Mouse (Mus musculus) heart, embryonic 13.5 days (tissue): ENCODE results near the gene 3110009E18Rik. TPM values are rescaled to one million over a fixed set of nuclear protein-coding genes. Genes with fewer than 3 reads are reported as not detected.
"Not testable (repeated sequence)": the region's sequence is repeated elsewhere in the genome, so short reads cannot be mapped to it uniquely, and the experiment has no call there.

ENCODE experiments used
- ATAC-seq: fragments of 200-750 bp; cut with Nextera tagmentation; 2 replicates; pipeline ENCODE4 v1.8.0; 2017; ENCODE audit warnings: moderate TSS enrichment; ENCODE audit not compliant: insufficient number of reproducible peaks, low FRiP score, low TSS enrichment; ENCODE audit errors: extremely low read depth
- H3K27ac ChIP-seq: fragments of 300-500 bp; sonication (generic); replicated peaks from 2 replicates; pipeline ENCODE4 v1.5.1; 2015; ENCODE audit warnings: moderate library complexity, mild to moderate bottlenecking, inconsistent platforms
- H3K27me3 ChIP-seq: fragments of 300-500 bp; sonication (generic); replicated peaks from 2 replicates; pipeline ENCODE4 v1.6.1; 2015; ENCODE audit warnings: mild to moderate bottlenecking, inconsistent platforms
- H3K36me3 ChIP-seq: fragments of 300-500 bp; sonication (generic); 2 replicates; pipeline ENCODE4 v1.6.1; 2015; ENCODE audit warnings: mild to moderate bottlenecking, inconsistent platforms
- H3K4me1 ChIP-seq: fragments of 300-500 bp; sonication (generic); 2 replicates; pipeline ENCODE4 v1.6.1; 2015; ENCODE audit warnings: inconsistent platforms
- H3K4me2 ChIP-seq: fragments of 300-500 bp; sonication (generic); 2 replicates; pipeline ENCODE4 v1.6.1; 2015; ENCODE audit warnings: inconsistent platforms, mild to moderate bottlenecking, moderate library complexity
- H3K4me3 ChIP-seq: fragments of 300-500 bp; sonication (generic); 2 replicates; pipeline ENCODE4 v1.5.1; 2015; ENCODE audit warnings: moderate library complexity, mild to moderate bottlenecking, inconsistent platforms
- H3K9ac ChIP-seq: fragments of 300-500 bp; sonication (generic); 2 replicates; pipeline ENCODE4 v1.6.1; 2015; ENCODE audit warnings: inconsistent platforms, mild to moderate bottlenecking, moderate library complexity
- H3K9me3 ChIP-seq: fragments of 300-500 bp; sonication (generic); 2 replicates; pipeline ENCODE4 v1.6.1; 2016; ENCODE audit warnings: inconsistent platforms
- WGBS: fragments of 180-500 bp; shearing (Covaris S2); methylation state at CpG from one replicate; pipeline ENCODE4 v1.1.7; 2015; ENCODE audit warnings: mixed read lengths; 5-methylcytosine and 5-hydroxymethylcytosine counted together
- polyA plus RNA-seq: library from polyadenylated mRNA; unstranded; fragments of >200 nt; fragmentation: Nextera tagmentation; extraction: Ambion mirVana; gene quantifications from 2 replicates; pipeline ENCODE4 v1.2.1, GENCODE M21; 2015

3110009E18Rik gene
- polyA plus RNA-seq, 1 experiment from 2014 or later: 12.0 TPM

DNA sequence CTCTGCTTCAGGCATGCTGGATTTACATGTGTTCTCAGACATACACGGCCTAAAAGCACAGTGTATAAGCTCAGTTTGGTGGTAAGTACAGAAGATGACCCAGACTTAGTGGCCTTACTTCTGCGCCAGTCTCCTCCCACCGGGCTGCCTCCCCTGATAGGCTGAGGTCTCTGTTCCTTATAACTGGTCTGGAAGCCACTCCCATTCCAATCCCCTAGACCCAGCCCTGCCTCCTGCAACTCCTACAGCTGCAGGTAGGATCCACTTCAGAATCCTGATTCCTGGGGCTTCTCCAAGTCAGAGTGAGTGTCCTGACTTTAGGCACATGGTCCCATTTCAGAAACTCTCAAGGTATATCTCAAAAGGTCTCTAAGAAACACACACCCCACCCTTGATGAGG is 35.3 kb upstream of the 3110009E18Rik start:
- H3K9ac ChIP-seq: no peak overlapping the region
- no peak overlapping the region for H3K4me2 ChIP-seq
- H3K4me3 ChIP-seq: no peak overlapping the region
- H3K9me3 ChIP-seq: no peaks in the 10 kb centered on the region
- peaks cover 22% of the 10 kb centered on the region for H3K4me1 ChIP-seq
- no peak for ATAC-seq
- H3K27ac ChIP-seq: no peak overlapping the region
- no peaks in the 10 kb centered on the region for H3K36me3 ChIP-seq
- WGBS: 73% methylated on average over 3 of the region's 3 CpGs
- no peaks in the 10 kb centered on the region for H3K27me3 ChIP-seq

DNA sequence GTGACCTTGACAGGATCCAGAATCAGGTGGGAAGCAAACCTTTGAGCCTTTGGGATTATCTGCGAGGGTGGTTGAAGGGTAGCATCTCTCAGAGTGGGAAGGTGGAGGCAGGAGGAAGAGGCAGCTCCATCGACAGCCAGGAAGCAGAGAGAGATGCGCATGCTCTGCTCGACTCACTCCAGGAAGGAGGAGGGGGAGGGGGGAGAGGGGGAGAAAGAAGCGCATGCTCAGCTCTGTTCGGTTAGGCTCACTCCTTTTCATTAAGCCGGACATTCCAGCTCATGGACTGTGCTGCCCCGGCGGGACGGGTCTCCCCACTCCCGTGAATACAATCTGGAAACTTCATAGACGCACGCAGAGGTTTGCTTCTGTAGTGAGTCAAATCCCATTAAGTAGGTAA is 34.3 kb upstream of the 3110009E18Rik start:
- no peak overlapping the region for H3K4me2 ChIP-seq
- no peaks in the 10 kb centered on the region for H3K36me3 ChIP-seq
- H3K9ac ChIP-seq: no peak overlapping the region
- ATAC-seq: no peak
- no peak overlapping the region for H3K4me3 ChIP-seq
- H3K27ac ChIP-seq: no peak overlapping the region
- no peaks in the 10 kb centered on the region for H3K27me3 ChIP-seq
- peaks cover 25% of the 10 kb centered on the region for H3K4me1 ChIP-seq
- H3K9me3 ChIP-seq: no peaks in the 10 kb centered on the region
- whole genome bisulfite sequencing: 62% methylated on average over 13 of the region's 13 CpGs

DNA sequence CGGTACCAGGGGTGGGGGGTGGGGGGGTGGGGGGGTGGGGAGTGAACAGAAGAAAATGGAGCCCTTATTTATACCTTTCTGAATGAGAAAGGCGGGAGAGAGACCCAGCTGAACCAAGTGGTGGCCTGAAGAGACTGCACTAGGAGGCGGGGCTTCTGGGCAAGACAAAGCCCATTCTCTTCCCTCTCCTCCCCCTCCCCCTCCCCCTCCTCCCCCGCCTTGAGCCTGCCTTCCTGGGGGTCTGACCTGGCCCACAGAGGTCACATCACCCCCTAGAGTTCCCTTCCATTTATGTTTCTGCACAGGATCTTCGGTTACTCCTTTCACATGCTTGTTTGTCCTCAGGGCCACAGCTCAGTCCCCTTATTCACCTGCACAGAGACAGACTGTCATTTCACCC is 31.8 kb upstream of the 3110009E18Rik start:
- Histone ChIP-seq H3K27me3 (no peaks in the 10 kb centered on the region), H3K9ac (no peak overlapping the region), H3K4me1 (peaks cover 6% of the 10 kb centered on the region), H3K36me3 (no peaks in the 10 kb centered on the region), H3K4me3 (no peak overlapping the region), H3K27ac (no peak overlapping the region), H3K9me3 (no peaks in the 10 kb centered on the region), H3K4me2 (no peak overlapping the region)
- 26% methylated on average over 5 of the region's 5 CpGs for WGBS
- no peak for ATAC-seq

DNA sequence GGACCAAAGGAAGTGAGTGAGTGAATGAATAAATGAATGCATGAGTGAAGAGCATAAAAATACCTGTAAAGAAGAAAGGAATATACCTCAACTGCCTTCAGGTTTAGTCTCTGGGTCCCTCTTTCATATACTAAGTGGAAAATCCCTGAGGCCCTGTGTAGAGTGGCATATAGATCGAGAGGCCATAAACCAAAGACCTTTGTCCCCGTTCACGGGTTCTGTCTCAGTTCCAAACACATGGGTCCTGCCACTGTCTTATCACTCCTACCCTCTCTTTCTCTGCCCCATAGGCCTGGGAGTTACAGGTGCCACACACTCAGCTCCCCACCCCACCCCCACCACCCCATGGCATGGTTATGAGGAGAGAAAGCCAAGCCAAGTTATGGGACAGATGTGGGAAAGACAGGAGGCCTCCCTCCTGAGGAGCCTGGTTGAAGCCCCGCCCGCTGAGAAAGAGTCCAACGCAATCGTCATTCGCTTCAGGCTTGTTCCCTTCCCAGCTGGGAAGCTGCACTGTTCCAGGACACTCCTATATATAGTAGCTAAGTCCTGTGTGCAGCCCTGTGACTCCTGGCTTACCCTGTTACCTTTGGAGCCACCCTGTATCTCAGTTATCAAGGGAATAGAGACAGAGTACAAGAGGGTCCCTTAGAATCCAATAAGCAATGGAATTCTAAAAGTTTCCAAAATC is 30.0 kb upstream of the 3110009E18Rik start:
- Histone ChIP-seq H3K4me3 (no peak overlapping the region), H3K9ac (no peak overlapping the region), H3K27ac (no peak overlapping the region), H3K36me3 (no peaks in the 10 kb centered on the region), H3K9me3 (no peaks in the 10 kb centered on the region), H3K4me2 (no peak overlapping the region), H3K27me3 (no peaks in the 10 kb centered on the region), H3K4me1 (peaks cover 6% of the 10 kb centered on the region; the same call in 1 of the 2 replicates)
- ATAC-seq: no peak
- WGBS: 62% methylated on average over 8 of the region's 8 CpGs

DNA sequence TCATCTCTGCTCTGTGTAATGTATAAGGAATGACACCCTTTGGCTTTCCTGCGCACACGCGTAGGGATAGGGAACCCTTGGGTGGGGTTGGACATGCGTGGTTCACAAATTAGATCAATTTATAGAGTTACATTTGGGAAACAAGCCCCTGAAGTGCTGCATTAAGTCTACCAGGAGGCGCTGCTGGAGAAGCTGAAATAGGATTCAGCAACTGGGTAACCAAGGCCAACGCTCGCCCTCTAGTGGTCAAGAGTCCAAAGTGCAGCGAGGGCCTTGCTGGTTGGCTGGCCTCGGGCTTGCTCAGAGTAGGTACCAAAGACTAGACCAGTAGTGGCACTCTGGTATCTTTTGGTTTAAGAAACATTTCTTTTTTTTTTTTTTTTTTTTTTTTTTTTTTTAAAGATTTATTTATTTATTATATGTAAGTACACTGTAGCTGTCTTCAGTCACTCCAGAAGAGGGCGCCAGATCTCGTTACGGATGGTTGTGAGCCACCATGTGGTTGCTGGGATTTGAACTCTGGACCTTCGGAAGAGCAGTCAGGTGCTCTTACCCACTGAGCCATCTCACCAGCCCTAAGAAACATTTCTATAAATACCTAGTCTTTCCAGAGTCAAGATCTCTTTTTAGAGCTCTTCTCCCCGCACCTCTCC is 27.4 kb upstream of the 3110009E18Rik start:
- H3K4me3 ChIP-seq: not testable (repeated sequence)

DNA sequence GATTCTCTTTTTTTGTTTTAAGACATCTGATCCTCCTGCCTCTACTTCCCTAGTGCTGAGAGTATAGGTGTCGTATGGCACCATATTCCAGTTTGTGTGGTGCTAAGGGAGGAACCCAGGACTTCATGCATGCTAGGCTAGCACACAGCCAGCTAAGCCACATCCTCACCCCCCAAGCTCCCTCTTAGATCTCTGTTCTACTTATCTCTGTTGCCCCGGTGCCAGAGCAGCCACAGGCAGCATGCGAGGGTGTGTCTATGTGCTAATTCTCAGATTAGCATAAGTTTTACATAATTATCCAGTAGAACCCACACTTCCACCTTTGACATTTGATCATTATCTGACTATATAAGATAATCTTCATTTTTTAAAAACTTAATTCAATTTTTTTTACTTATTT is 26.1 kb upstream of the 3110009E18Rik start:
- H3K36me3 ChIP-seq: no peaks in the 10 kb centered on the region
- H3K4me1 ChIP-seq: peaks cover 6% of the 10 kb centered on the region; the same call in 1 of the 2 replicates
- WGBS: 37% methylated on average over 3 of the region's 3 CpGs
- no peak overlapping the region for H3K9ac ChIP-seq
- ATAC-seq: no peak
- no peaks in the 10 kb centered on the region for H3K27me3 ChIP-seq
- no peak overlapping the region for H3K4me2 ChIP-seq
- no peak overlapping the region for H3K4me3 ChIP-seq
- H3K27ac ChIP-seq: no peak overlapping the region
- no peaks in the 10 kb centered on the region for H3K9me3 ChIP-seq

More for the DNA sequence above, 27.4 kb upstream of the 3110009E18Rik start:
- not testable (repeated sequence) for H3K27me3 ChIP-seq, H3K9me3 ChIP-seq, H3K9ac ChIP-seq, H3K27ac ChIP-seq, H3K4me1 ChIP-seq, H3K36me3 ChIP-seq, H3K4me2 ChIP-seq, ATAC-seq
- 53% methylated on average over 11 of the region's 14 CpGs for WGBS

DNA sequence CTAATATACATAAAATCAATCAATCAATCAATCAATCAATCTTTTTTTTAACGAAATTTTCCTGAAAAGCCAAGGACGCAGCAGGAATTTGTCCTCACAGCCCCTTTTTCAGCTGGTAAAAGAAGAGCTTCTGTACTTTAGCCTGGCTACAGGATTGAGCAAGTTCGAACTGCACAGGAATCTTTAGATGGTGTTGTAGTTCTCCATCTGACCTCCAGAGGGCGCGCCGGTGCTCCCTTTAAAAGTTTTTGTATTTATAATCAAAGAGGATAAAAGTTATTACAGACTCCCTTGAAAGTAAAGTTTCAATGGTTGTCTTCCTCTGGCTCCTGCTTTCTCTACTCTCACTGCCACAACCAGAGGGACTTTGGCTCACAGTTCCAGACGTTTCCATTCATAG is 22.7 kb upstream of the 3110009E18Rik start:
- H3K4me1 ChIP-seq: peaks cover 3% of the 10 kb centered on the region; the same call in 1 of the 2 replicates
- H3K4me2 ChIP-seq: no peak overlapping the region
- no peaks in the 10 kb centered on the region for H3K9me3 ChIP-seq
- 11% methylated on average over 7 of the region's 7 CpGs for WGBS
- H3K27ac ChIP-seq: no peak overlapping the region
- no peak overlapping the region for H3K4me3 ChIP-seq
- H3K36me3 ChIP-seq: no peaks in the 10 kb centered on the region
- no peak for ATAC-seq
- no peak overlapping the region for H3K9ac ChIP-seq
- H3K27me3 ChIP-seq: no peaks in the 10 kb centered on the region

DNA sequence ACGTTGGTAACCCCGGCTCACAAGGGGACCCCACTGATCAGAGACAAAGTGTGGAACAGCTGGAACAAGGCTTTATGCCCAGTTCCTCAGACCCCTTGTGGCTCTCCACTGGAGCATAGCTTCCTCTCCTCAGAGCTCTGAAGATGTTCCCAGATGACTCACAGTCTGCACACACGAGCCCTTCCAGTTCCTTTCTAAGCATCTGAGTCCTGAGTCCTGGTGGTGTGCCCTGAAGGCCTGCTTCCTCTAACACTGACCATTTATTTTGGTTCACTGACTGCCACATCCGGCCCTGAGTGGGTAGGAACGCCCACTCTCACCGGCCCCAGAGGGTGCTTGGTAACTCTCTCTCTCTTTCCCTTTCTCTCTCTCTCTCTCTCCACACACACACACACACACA is 21.5 kb upstream of the 3110009E18Rik start:
- Histone ChIP-seq H3K4me2 (no peak overlapping the region), H3K27ac (no peak overlapping the region), H3K4me3 (no peak overlapping the region), H3K9me3 (no peaks in the 10 kb centered on the region), H3K27me3 (no peaks in the 10 kb centered on the region), H3K36me3 (no peaks in the 10 kb centered on the region), H3K4me1 (peaks cover 3% of the 10 kb centered on the region; the same call in 1 of the 2 replicates), H3K9ac (no peak overlapping the region)
- ATAC-seq: no peak
- WGBS: 66% methylated on average over 6 of the region's 6 CpGs

DNA sequence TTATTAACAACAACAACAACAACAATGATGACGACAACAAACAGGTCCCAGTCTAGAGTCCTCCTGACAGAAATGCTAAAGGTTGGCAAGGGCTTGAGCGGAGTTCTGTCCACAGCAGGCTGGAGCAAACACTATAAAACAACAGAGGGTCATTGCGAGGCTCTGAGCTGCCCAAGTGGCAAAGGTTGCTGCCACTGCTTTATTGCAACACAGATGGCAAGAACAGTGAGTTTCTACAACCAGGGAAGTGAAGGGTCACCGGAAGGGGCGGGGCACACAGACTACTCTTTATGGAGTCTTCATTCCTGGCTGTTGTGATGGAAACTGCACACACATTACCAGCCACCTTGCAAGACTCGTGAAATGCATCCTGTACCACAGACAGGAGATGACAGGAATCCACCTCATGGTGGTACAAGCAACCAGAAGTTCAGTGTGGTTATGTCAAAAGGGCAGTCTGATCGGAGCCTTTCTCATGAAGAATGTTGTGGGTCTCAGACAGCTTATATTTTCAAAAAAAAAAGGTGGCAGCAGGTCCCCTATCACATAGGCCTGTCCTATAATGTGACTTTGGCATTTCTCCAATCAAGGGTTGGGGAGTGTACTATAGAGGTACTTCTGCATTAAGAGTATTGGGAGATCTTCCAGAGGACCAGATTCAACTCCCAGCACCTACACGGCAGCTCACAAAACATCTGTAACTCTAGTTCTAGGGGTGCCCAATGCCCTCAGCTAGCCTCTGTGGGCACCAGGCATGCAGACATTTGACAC is 20.3 kb upstream of the 3110009E18Rik start:
- WGBS: 77% methylated on average over 8 of the region's 8 CpGs
- no peak overlapping the region for H3K27ac ChIP-seq
- H3K36me3 ChIP-seq: no peaks in the 10 kb centered on the region
- no peak overlapping the region for H3K4me3 ChIP-seq
- H3K4me2 ChIP-seq: no peak overlapping the region
- ATAC-seq: no peak
- H3K27me3 ChIP-seq: no peaks in the 10 kb centered on the region
- H3K9me3 ChIP-seq: no peaks in the 10 kb centered on the region
- H3K9ac ChIP-seq: no peak overlapping the region
- H3K4me1 ChIP-seq: no peaks in the 10 kb centered on the region

DNA sequence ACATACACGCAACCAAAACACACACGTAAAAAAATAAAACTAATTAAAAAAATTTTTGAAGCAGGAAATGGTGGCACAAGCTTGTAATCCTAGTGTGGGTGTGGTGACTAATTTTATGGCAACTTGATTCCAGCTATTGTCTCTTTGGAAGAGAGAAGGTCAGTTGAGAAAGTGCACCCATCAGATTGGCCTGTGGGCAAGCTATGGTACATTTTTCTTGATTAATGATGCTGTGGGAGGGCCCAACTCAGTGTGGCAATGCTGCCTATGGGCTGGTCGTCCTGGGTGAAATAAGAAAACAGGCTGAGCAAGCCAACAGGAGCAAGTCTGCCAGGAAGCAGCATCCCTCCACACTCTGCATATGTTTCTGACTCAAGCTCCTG is 19.8 kb upstream of the 3110009E18Rik start:
- Histone ChIP-seq H3K9me3 (no peaks in the 10 kb centered on the region), H3K27me3 (no peaks in the 10 kb centered on the region), H3K4me3 (no peak overlapping the region), H3K4me2 (no peak overlapping the region), H3K36me3 (no peaks in the 10 kb centered on the region), H3K27ac (no peak overlapping the region), H3K4me1 (no peaks in the 10 kb centered on the region), H3K9ac (no peak overlapping the region)
- no peak for ATAC-seq
- 74% methylated on average over 3 of the region's 3 CpGs for WGBS

DNA sequence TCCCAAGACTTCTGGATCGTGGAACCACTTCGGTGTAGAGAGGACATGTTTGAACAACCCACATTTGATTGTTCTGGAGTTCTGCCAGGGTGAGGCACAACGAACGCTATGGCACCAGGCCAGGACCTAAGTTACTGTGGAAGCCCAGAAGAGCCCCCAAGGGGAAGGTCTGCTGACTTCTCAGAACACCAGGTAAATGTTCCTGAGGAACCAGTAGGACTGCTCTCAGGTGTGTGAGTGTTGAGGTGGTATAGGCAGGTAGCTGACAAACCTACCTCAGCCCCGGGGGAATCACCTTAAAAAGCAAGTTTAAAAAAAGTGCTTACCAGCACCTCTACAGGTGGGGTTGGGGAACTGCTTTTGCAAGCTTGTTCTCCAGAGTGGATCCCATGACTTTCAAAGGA is 15.4 kb upstream of the 3110009E18Rik start:
- H3K4me3 ChIP-seq: no peak overlapping the region
- no peaks in the 10 kb centered on the region for H3K36me3 ChIP-seq
- no peaks in the 10 kb centered on the region for H3K27me3 ChIP-seq
- no peak overlapping the region for H3K27ac ChIP-seq
- H3K9ac ChIP-seq: no peak overlapping the region
- no peaks in the 10 kb centered on the region for H3K9me3 ChIP-seq
- no peak overlapping the region for H3K4me2 ChIP-seq
- WGBS: 58% methylated on average over 5 of the region's 5 CpGs
- H3K4me1 ChIP-seq: no peaks in the 10 kb centered on the region
- ATAC-seq: no peak
